Mouse (Mus musculus) cerebellum, postnatal 25 days (tissue): Measurements from ENCODE around the gene Vmn1r111.
"Not testable (repeated sequence)": the region's sequence is repeated elsewhere in the genome, so short reads cannot be mapped to it uniquely, and the experiment has no call there.

ENCODE experiments used
- DNase-seq, 2 experiments: peaks; one replicate each; pipeline ENCODE4 v3.0.0; 2021; ENCODE audit warnings: mixed read lengths in 2 of 2

The Vmn1r111 gene

DNA sequence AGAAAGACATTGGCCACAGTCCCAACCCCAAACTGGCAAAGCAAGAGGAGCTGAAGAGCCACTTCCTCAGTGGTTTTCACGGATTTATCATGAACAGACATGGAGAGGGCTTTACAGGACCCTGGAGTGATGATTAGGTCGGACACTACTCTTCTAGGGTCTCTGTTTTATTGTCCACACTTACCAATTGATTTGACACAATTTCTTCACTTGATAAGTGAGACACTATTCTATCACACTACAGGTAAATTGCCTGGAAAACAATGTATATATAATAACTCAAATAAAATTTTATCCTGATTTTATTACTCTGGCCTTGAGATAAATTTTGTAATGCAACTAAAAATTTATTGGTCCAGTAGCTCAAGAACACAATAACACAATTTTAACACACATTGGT, at the start of gene Vmn1r111:
TSS of gene Vmn1r111 (minus strand) at position 101 of the 400 bp plus-strand sequence.
- not testable (repeated sequence) for DNase-seq

DNA sequence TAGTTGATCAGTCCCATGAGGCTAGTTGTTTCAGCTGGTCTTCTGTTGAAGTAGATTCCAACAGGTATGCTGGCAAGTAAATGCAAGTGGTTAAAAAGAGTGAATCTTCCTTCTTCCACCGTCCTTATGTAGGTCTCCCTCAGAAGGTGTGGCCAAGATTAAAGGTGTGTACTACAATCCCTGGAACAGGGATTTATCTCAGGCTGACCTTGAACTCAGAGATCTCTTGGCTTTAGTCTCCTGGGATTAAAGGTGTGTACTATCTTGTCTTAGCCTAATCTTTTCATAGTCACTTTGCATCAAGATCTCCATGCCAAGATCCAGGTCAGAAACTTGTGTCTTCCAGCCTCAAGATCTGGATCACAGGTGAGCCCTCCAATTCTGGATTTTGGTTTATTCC, 27.5 kb upstream of the Vmn1r111 start, which contains the start of gene Gm10668:
TSS of gene Gm10668 (minus strand) at position 101 of the 400 bp plus-strand sequence.
- not testable (repeated sequence) for DNase-seq

GRCm38 (mm10) chr7:20668618-20669017, 34.4 kb downstream of the Vmn1r111 start, which contains the start of gene Vmn1r107:
Gene Vmn1r107, plus strand, starts transcription at chr7:20668918.
- DNase-seq = not testable (repeated sequence)
